Mouse (Mus musculus) MEL (cell line): ENCODE results near the gene Gnai2. TPM values are rescaled to one million over a fixed set of nuclear protein-coding genes. Genes with fewer than 3 reads are reported as not detected.

ENCODE experiments used
- DNase-seq: peaks from one replicate; pipeline ENCODE4 v3.0.0; 2011; ENCODE audit warnings: low read depth, low spot score
- H3K27ac ChIP-seq: 2 replicates; pipeline ENCODE4 v1.5.1; 2012; ENCODE audit warnings: low read depth, mild to moderate bottlenecking, control low read depth, low read length, moderate library complexity; ENCODE audit not compliant: control insufficient read depth
- H3K27me3 ChIP-seq, 2 experiments: fragments of 150-350 bp in 1 of 2; sonication (generic) in 1 of 2; 2 replicates each; pipeline ENCODE4 v1.6.1; 2012; ENCODE audit warnings: low read length in 2 of 2, mild to moderate bottlenecking in 2 of 2, improper control_type of control experiment in 1 of 2, moderate library complexity in 1 of 2; ENCODE audit not compliant: insufficient read depth in 2 of 2, control insufficient read depth in 1 of 2
- H3K36me3 ChIP-seq, 2 experiments: 2 replicates each; pipeline ENCODE4 v1.6.1; 2012 to 2014; ENCODE audit warnings: low read length in 2 of 2, improper control_type of control experiment in 1 of 2, inconsistent platforms in 1 of 2, mild to moderate bottlenecking in 1 of 2; ENCODE audit not compliant: insufficient read depth in 2 of 2, control insufficient read depth in 1 of 2
- H3K4me1 ChIP-seq, 2 experiments: fragments of 150-350 bp in 1 of 2; sonication (generic) in 1 of 2; 2 replicates each; pipeline ENCODE4 v1.6.1; 2012; ENCODE audit warnings: low read length in 2 of 2, improper control_type of control experiment in 1 of 2, mild to moderate bottlenecking in 1 of 2; ENCODE audit not compliant: insufficient read depth in 2 of 2, control insufficient read depth in 1 of 2
- H3K4me3 ChIP-seq, 2 experiments: fragments of 150-350 bp in 1 of 2; sonication (generic) in 1 of 2; 2 replicates each; pipeline ENCODE4 v1.5.1; 2012; ENCODE audit warnings: low read depth in 2 of 2, low read length in 2 of 2, mild to moderate bottlenecking in 2 of 2, moderate library complexity in 2 of 2, control low read depth in 1 of 2, improper control_type of control experiment in 1 of 2; ENCODE audit not compliant: control insufficient read depth in 1 of 2, insufficient read depth in 1 of 2
- H3K79me2 ChIP-seq: 2 replicates; pipeline ENCODE4 v1.6.1; 2012; ENCODE audit warnings: mild to moderate bottlenecking, low read length, moderate library complexity; ENCODE audit not compliant: control insufficient read depth, poor library complexity, insufficient read depth
- H3K9ac ChIP-seq: 2 replicates; pipeline ENCODE4 v1.6.1; 2012; ENCODE audit warnings: low read depth, mild to moderate bottlenecking, control low read depth, low read length, moderate library complexity; ENCODE audit not compliant: control insufficient read depth, poor library complexity, severe bottlenecking
- H3K9me3 ChIP-seq: fragments of 150-350 bp; sonication (generic); replicated peaks from 2 replicates; pipeline ENCODE4 v1.6.1; 2012; ENCODE audit warnings: mild to moderate bottlenecking, low read length, improper control_type of control experiment, moderate library complexity; ENCODE audit not compliant: insufficient read depth
- BHLHE40 ChIP-seq: IDR thresholded peaks from 2 replicates; pipeline ENCODE4 v1.6.1; 2012; ENCODE audit warnings: low read depth, mild to moderate bottlenecking, inconsistent platforms, low read length, improper control_type of control experiment, borderline replicate concordance
- CTCF ChIP-seq, 3 experiments: IDR thresholded peaks in 2 of 3; conservative IDR thresholded peaks in 1 of 3; 2 replicates each; pipeline ENCODE4 v1.5.1; 2011 to 2012; ENCODE audit warnings: low read length in 3 of 3, low read depth in 2 of 3, mild to moderate bottlenecking in 2 of 3, improper control_type of control experiment in 1 of 3, inconsistent platforms in 1 of 3, mixed read lengths in 1 of 3, moderate library complexity in 1 of 3; ENCODE audit not compliant: control insufficient read depth in 1 of 3, insufficient read depth in 1 of 3, poor library complexity in 1 of 3, severe bottlenecking in 1 of 3
- ELF1 ChIP-seq: IDR thresholded peaks from 2 replicates; pipeline ENCODE4 v1.6.1; 2014; ENCODE audit warnings: low read depth, mild to moderate bottlenecking, inconsistent platforms, low read length, improper control_type of control experiment, moderate library complexity
- EP300 ChIP-seq, 2 experiments: IDR thresholded peaks; 2 replicates each; pipeline ENCODE4 v1.6.1; 2011; ENCODE audit warnings: improper control_type of control experiment in 2 of 2, low read length in 2 of 2, low read depth in 1 of 2, mild to moderate bottlenecking in 1 of 2
- ETS1 ChIP-seq: IDR thresholded peaks from 2 replicates; pipeline ENCODE4 v1.6.1; 2012; ENCODE audit warnings: low read depth, mild to moderate bottlenecking, inconsistent platforms, low read length, improper control_type of control experiment, moderate library complexity
- GATA1 ChIP-seq: IDR thresholded peaks from 2 replicates; pipeline ENCODE4 v1.6.1; 2011; ENCODE audit warnings: low read depth, low read length, improper control_type of control experiment
- HCFC1 ChIP-seq: IDR thresholded peaks from 2 replicates; pipeline ENCODE4 v1.6.1; 2012; ENCODE audit warnings: low read depth, mild to moderate bottlenecking, inconsistent platforms, low read length, improper control_type of control experiment, moderate library complexity
- JUND ChIP-seq: IDR thresholded peaks from 2 replicates; pipeline ENCODE4 v1.6.1; 2011; ENCODE audit warnings: low read depth, mild to moderate bottlenecking, improper control_type of control experiment, low read length
- MEF2A ChIP-seq: IDR thresholded peaks from 2 replicates; pipeline ENCODE4 v1.6.1; 2014; ENCODE audit warnings: low read depth, mild to moderate bottlenecking, inconsistent platforms, low read length, improper control_type of control experiment; ENCODE audit not compliant: poor library complexity, insufficient replicate concordance, severe bottlenecking; ENCODE audit errors: extremely low read depth
- MYB ChIP-seq: IDR thresholded peaks from 2 replicates; pipeline ENCODE4 v1.6.1; 2011; ENCODE audit warnings: mild to moderate bottlenecking, low read depth, low read length, improper control_type of control experiment
- POLR2A ChIP-seq, 2 experiments: IDR thresholded peaks; 2 replicates each; pipeline ENCODE4 v1.6.1; 2011 to 2012; ENCODE audit warnings: low read length in 2 of 2, mild to moderate bottlenecking in 2 of 2, control low read depth in 1 of 2, improper control_type of control experiment in 1 of 2, low read depth in 1 of 2, moderate library complexity in 1 of 2; ENCODE audit not compliant: control insufficient read depth in 1 of 2, insufficient read depth in 1 of 2, poor library complexity in 1 of 2
- POLR2AphosphoS2 ChIP-seq: IDR thresholded peaks from 2 replicates; pipeline ENCODE4 v1.6.1; 2011; ENCODE audit warnings: low read length, improper control_type of control experiment
- POLR2AphosphoS5 ChIP-seq: IDR thresholded peaks from 2 replicates; pipeline ENCODE4 v1.6.1; 2012; ENCODE audit warnings: low read depth, borderline replicate concordance, mild to moderate bottlenecking, inconsistent platforms, low read length, moderate library complexity, mixed read lengths
- RAD21 ChIP-seq: IDR thresholded peaks from 2 replicates; pipeline ENCODE4 v1.6.1; 2011; ENCODE audit warnings: mild to moderate bottlenecking, low read depth, low read length, improper control_type of control experiment
- SMC3 ChIP-seq: IDR thresholded peaks from 2 replicates; pipeline ENCODE4 v1.6.1; 2011; ENCODE audit warnings: low read depth, low read length, improper control_type of control experiment
- TAL1 ChIP-seq: IDR thresholded peaks from 2 replicates; pipeline ENCODE4 v1.6.1; 2012; ENCODE audit warnings: mild to moderate bottlenecking, inconsistent platforms, low read length, moderate library complexity, mixed read lengths
- TBP ChIP-seq: IDR thresholded peaks from 2 replicates; pipeline ENCODE4 v1.8.0; 2011; ENCODE audit warnings: low read depth, low read length, improper control_type of control experiment
- TCF12 ChIP-seq: IDR thresholded peaks from 2 replicates; pipeline ENCODE4 v1.6.1; 2014; ENCODE audit warnings: low read depth, mild to moderate bottlenecking, inconsistent platforms, low read length, improper control_type of control experiment, moderate library complexity
- UBTF ChIP-seq: IDR thresholded peaks from 2 replicates; pipeline ENCODE4 v1.6.1; 2012; ENCODE audit warnings: low read depth, mild to moderate bottlenecking, inconsistent platforms, low read length, improper control_type of control experiment, moderate library complexity, borderline replicate concordance; ENCODE audit not compliant: insufficient read depth
- USF1 ChIP-seq: IDR thresholded peaks from 2 replicates; pipeline ENCODE4 v1.6.1; 2014; ENCODE audit warnings: low read depth, mild to moderate bottlenecking, inconsistent platforms, low read length, improper control_type of control experiment, moderate library complexity
- USF2 ChIP-seq, 2 experiments: IDR thresholded peaks; 2 replicates each; pipeline ENCODE4 v1.6.1; 2011 to 2012; ENCODE audit warnings: improper control_type of control experiment in 2 of 2, low read length in 2 of 2, borderline replicate concordance in 1 of 2, inconsistent platforms in 1 of 2, low read depth in 1 of 2, mild to moderate bottlenecking in 1 of 2; ENCODE audit not compliant: insufficient read depth in 1 of 2
- ZKSCAN1 ChIP-seq: IDR thresholded peaks from 2 replicates; pipeline ENCODE4 v1.6.1; 2012; ENCODE audit warnings: low read depth, mild to moderate bottlenecking, inconsistent platforms, low read length, improper control_type of control experiment, moderate library complexity
- ZMIZ1 ChIP-seq: IDR thresholded peaks from 2 replicates; pipeline ENCODE4 v1.6.1; 2012; ENCODE audit warnings: low read depth, mild to moderate bottlenecking, inconsistent platforms, low read length, improper control_type of control experiment, moderate library complexity
- ZNF384 ChIP-seq: IDR thresholded peaks from 2 replicates; pipeline ENCODE4 v1.6.1; 2012; ENCODE audit warnings: low read depth, mild to moderate bottlenecking, inconsistent platforms, low read length, improper control_type of control experiment
- polyA plus RNA-seq, 2 experiments: library from polyadenylated mRNA; stranded (reverse) in 1 of 2; unstranded in 1 of 2; fragments of >175 nt in 1 of 2; fragments of >200 nt in 1 of 2; gene quantifications; 2 replicates each; pipeline versions ENCODE4 v1.2.1 to v1.2.4; 2012; ENCODE audit warnings: low replicate concordance in 2 of 2, low read depth in 1 of 2; ENCODE audit not compliant: insufficient read length in 2 of 2, insufficient read depth in 1 of 2, missing spikeins in 1 of 2
- total RNA-seq: library from RNA; depleted of rRNA; stranded (reverse); fragments of 300-350 nt; gene quantifications from 2 replicates; pipeline ENCODE4 v1.2.3, GENCODE M21; 2012

Gene Gnai2
- total and polyA plus RNA-seq, 3 experiments: 129 to 335 (median 137) TPM

DNA sequence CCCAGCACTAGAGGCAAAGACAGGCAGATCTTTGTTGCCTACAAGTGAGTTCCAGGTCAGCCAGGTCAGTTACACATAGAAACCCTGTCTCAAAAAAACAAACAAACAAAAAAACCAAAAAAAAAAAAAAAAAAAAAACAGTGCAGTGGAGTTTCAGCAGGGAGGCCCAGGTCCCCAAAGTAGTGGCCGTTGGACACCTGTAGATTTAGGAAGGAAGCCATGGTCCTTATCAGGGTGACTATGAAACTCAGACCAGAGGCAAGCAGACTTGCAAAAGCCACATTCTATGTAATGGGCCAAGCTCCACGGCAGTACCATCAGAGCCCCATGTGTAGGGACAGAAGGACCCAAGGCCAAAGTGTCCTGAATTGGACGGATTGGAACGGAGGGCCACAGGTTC is 53.6 kb downstream of the Gnai2 start:
- peak; percentile 57 for DNase-seq
- H3K9me3 ChIP-seq: no peaks in the 10 kb centered on the region
- TF ChIP-seq MYB: peak; percentile 83
- TF ChIP-seq POLR2AphosphoS5: no peak
- TF ChIP-seq ZMIZ1: no peak
- peak; percentile 39; the same call in 1 of the 2 replicates for TF ChIP-seq HCFC1
- no peak for TF ChIP-seq USF2 (IDR thresholded peaks at IDR 0.05; ENCODE audit: borderline replicate concordance in 1 of 2, insufficient read depth in 1 of 2, low read depth in 1 of 2, low read length in 2 of 2)
- TF ChIP-seq GATA1: peak; percentile 58
- no peak for TF ChIP-seq POLR2A (IDR thresholded peaks at IDR 0.05; ENCODE audit: control insufficient read depth in 1 of 2, insufficient read depth in 1 of 2, low read depth in 1 of 2, low read length in 2 of 2, poor library complexity in 1 of 2)
- 0 out of 2 replicates have a peak, but pooled peaks have one; percentile 48 for TF ChIP-seq POLR2AphosphoS2
- no peak for TF ChIP-seq RAD21
- no peak for TF ChIP-seq TBP
- no peak for TF ChIP-seq ZKSCAN1
- peak; percentile 76 for TF ChIP-seq TCF12
- no peak for TF ChIP-seq MEF2A
- 0 out of 2 replicates have a peak, but pooled peaks have one; percentile 12 for TF ChIP-seq SMC3
- TF ChIP-seq CTCF (IDR thresholded peaks at IDR 0.05 in 2 of 3, conservative IDR thresholded peaks at IDR 0.05 in 1 of 3; ENCODE audit: control insufficient read depth in 1 of 3, insufficient read depth in 1 of 3, low read depth in 2 of 3, low read length in 3 of 3, poor library complexity in 1 of 3, severe bottlenecking in 1 of 3): no peak
- no peak for TF ChIP-seq TAL1
- TF ChIP-seq UBTF: no peak
- no peak; the same call in 1 of the 2 replicates for TF ChIP-seq ELF1
- no peak for TF ChIP-seq USF1
- no peak for TF ChIP-seq BHLHE40
- TF ChIP-seq ZNF384: peak; percentile 86
- peak; percentile 46; the same call in 1 of the 2 replicates for TF ChIP-seq ETS1
- no peak for TF ChIP-seq JUND
- peak; percentile 78 to 80 for TF ChIP-seq EP300 (IDR thresholded peaks at IDR 0.05; ENCODE audit: low read depth in 1 of 2, low read length in 2 of 2)
- H3K79me2 ChIP-seq: peaks cover 30% of the 10 kb centered on the region
- H3K4me3 ChIP-seq: peak overlapping the region; percentile 81 to 98
- peak overlapping the region; percentile 78 for H3K9ac ChIP-seq
- H3K36me3 ChIP-seq: peaks cover 0 to 15% of the 10 kb centered on the region in 2 experiments; a peak in 2 of 4 replicates
- no peaks in the 10 kb centered on the region for H3K27me3 ChIP-seq
- peak overlapping the region; percentile 98 for H3K27ac ChIP-seq
- peaks cover 6 to 31% of the 10 kb centered on the region in 2 experiments; a peak in 3 of 4 replicates for H3K4me1 ChIP-seq
